Mouse (Mus musculus): Measurements from ENCODE around the gene Crxos.

- TF ChIP-seq GATA1 (IDR thresholded peaks at IDR 0.05; ENCODE audit: low read length) (no peak), TAL1 (IDR thresholded peaks at IDR 0.05; ENCODE audit: low read length) (no peak)
Observed at GRCm38 (mm10) chr7:15929910-15930309, 47.5 kb downstream of the Crxos start.

Measured in erythroblast, embryonic 14.5 days (primary cell).